8 mouse cellular contexts compared by ENCODE assay signal in the genomic region with DNA sequence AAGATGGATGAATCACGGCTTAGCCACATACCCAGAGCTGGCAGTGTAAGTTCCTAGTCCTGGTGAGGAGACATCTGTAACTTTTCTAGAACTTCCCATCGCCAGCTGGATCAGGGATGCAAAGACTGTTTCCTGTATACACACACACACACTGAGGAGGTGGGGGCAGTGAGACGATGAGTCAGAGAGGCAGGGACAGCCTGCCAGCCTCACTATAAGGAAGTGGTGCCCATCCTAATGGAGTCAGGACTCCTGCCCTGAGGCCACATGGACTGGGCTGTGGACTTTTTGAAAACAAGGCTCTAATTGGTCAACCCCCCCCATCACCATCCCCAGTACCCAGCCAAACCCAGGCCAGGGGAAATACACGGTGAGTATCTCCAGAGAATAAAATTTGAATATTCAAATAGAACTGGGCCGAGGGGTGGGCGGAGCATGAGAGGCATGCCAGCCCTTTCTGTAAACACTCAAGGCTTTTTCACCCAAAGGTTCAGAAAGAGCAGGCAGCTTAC.
A peak's percentile ranks its signal among the peaks of the same experiment; 100 is the strongest.
DNase-seq lines count a peak whose midpoint lies in the region; ATAC-seq and TF ChIP-seq lines count a peak whose summit lies in the region.
"Had no signal": no experiment of that assay in that cellular context is flagged by ENCODE, and none has a peak within 500 bp of the region (broad histone marks: within the 10 kb centered on the region; RNA-seq: fewer than 3 reads in every experiment).

No protein-coding gene starts in this region.

- 37% methylated on average over 6 of the region's 6 CpGs for WGBS in lung, embryonic 14.5 days

- peak; percentile 73 for DNase-seq in layer of hippocampus, adult 9-11 months
- DNase-seq in layer of hippocampus, postnatal 25 days (ENCODE audit: extremely low spot score in 1 of 2, low spot score in 1 of 2): no peak
- DNase-seq in lung, embryonic 14.5 days: peak; percentile 38
- DNase-seq in skeletal muscle tissue, adult 2 months (ENCODE audit: low read depth, low spot score): peak; percentile 13
- DNase-seq in gastrocnemius, postnatal 25 days: no peak

- no peak overlapping the region for H3K9ac ChIP-seq in lung, embryonic 14.5 days
- H3K9ac ChIP-seq: limb, embryonic 13.5 days had no signal

- peak; percentile 63 for ATAC-seq in activated CD4-positive, CD25-positive, alpha-beta regulatory T cell, adult 4 months
- peak; percentile 92 for ATAC-seq in granulocyte monocyte progenitor cell, adult 5-6 weeks (replicated peaks; ENCODE audit: poor library complexity, severe bottlenecking)
- ATAC-seq in lung, embryonic 14.5 days (ENCODE audit: insufficient read depth): peak; percentile 78; the same call in 1 of the 2 replicates

- H3K4me2 ChIP-seq in lung, embryonic 14.5 days: no peak overlapping the region
- H3K4me2 ChIP-seq: limb, embryonic 13.5 days had no signal

- H3K36me3 ChIP-seq in lung, embryonic 14.5 days (ENCODE audit: insufficient read depth): no peaks in the 10 kb centered on the region
- H3K36me3 ChIP-seq: limb, embryonic 13.5 days had no signal

- H3K27me3 ChIP-seq in lung, embryonic 14.5 days (ENCODE audit: insufficient read depth, low read length): no peaks in the 10 kb centered on the region
- H3K27me3 ChIP-seq: limb, embryonic 13.5 days had no signal

- peaks cover 2% of the 10 kb centered on the region; the same call in 1 of the 2 replicates for H3K4me1 ChIP-seq in lung, embryonic 14.5 days (ENCODE audit: insufficient read depth)

- TF ChIP-seq CTCF in lung, embryonic 14.5 days (IDR thresholded peaks at IDR 0.05; ENCODE audit: low read depth): no peak

- H3K4me3 ChIP-seq in lung, embryonic 14.5 days (ENCODE audit: low read depth, low read length): no peak overlapping the region
- H3K4me3 ChIP-seq: limb, embryonic 13.5 days had no signal

- H3K9me3 ChIP-seq in lung, embryonic 14.5 days (ENCODE audit: low read depth, low read length): no peaks in the 10 kb centered on the region
- H3K9me3 ChIP-seq: limb, embryonic 13.5 days had no signal

- peak overlapping the region; percentile 12; the same call in 1 of the 2 replicates for H3K27ac ChIP-seq in lung, embryonic 14.5 days (ENCODE audit: low read depth)
- H3K27ac ChIP-seq: limb, embryonic 13.5 days had no signal

Comparison
In these comparisons a context has a peak if more than half of its experiments do, and no peak if none do; other contexts are left out.
1. DNase-seq: peak in layer of hippocampus, adult 9-11 months (single experiment), lung, embryonic 14.5 days (single experiment) and skeletal muscle tissue, adult 2 months (single experiment); none in layer of hippocampus, postnatal 25 days (0 of 2) and gastrocnemius, postnatal 25 days (single experiment).
2. Peak in every context shown above with its lines, with median percentiles within 50 percentile points of each other: ATAC-seq.